Mouse (Mus musculus): ENCODE measurements around the gene Oxtr.
A peak's percentile ranks its signal among the peaks of the same experiment; 100 is the strongest.

The Oxtr gene

GRCm38 (mm10) chr6:112487993-112488392 is 1.8 kb downstream of the Oxtr start:
- DNase-seq = no peak

- DNase-seq = no peak
These were observed 5.4 kb downstream of the Oxtr start for GRCm38 (mm10) chr6:112484316-112484715.

GRCm38 (mm10) chr6:112479861-112480260 is 9.9 kb downstream of the Oxtr start:
- no peak for DNase-seq

- DNase-seq = no peak
These were observed 18.1 kb downstream of the Oxtr start for GRCm38 (mm10) chr6:112471644-112472043.

- DNase-seq = no peak
These were observed 23.7 kb downstream of the Oxtr start for GRCm38 (mm10) chr6:112466001-112466400.

- DNase-seq = no peak
These were observed 24.3 kb downstream of the Oxtr start for GRCm38 (mm10) chr6:112465441-112465840.

GRCm38 (mm10) chr6:112463331-112463730 is 26.4 kb downstream of the Oxtr start:
- no peak for DNase-seq

GRCm38 (mm10) chr6:112461459-112461858 is 28.3 kb downstream of the Oxtr start:
- DNase-seq = no peak

- no peak for DNase-seq
These were observed 30.4 kb downstream of the Oxtr start, which contains the start of gene Cav3 for GRCm38 (mm10) chr6:112459341-112459749. TSS of gene Cav3 (plus strand) at chr6:112459505.

GRCm38 (mm10) chr6:112445675-112446074 is 44.1 kb downstream of the Oxtr start:
- no peak for DNase-seq

- no peak for DNase-seq
These were observed 63.6 kb downstream of the Oxtr start for GRCm38 (mm10) chr6:112426018-112426732.

GRCm38 (mm10) chr6:112423746-112424501 is 65.8 kb downstream of the Oxtr start:
- DNase-seq = peak; percentile 5 to 29

Data from lung, adult 18-20 months (tissue).